Mouse (Mus musculus): ENCODE measurements around the gene 1700003E16Rik.

The 1700003E16Rik gene

GRCm38 (mm10) chr6:83156259-83156684 lies at the start of gene 1700003E16Rik, which contains the start of gene Wdr54:
TSS of gene 1700003E16Rik (plus strand) at chr6:83156404.
TSS of gene Wdr54 (minus strand) at chr6:83156397.
- DNase-seq: peak; percentile 54 to 57

- peak; percentile 88 for DNase-seq
Measured at GRCm38 (mm10) chr6:83107566-83108400, 48.4 kb upstream of the 1700003E16Rik start.

GRCm38 (mm10) chr6:83108762-83109668 lies 47.2 kb upstream of the 1700003E16Rik start, which contains the start of gene Mrpl53:
TSS of gene Mrpl53 (plus strand) at chr6:83109040.
- DNase-seq: peak; percentile 74 to 81

DNA sequence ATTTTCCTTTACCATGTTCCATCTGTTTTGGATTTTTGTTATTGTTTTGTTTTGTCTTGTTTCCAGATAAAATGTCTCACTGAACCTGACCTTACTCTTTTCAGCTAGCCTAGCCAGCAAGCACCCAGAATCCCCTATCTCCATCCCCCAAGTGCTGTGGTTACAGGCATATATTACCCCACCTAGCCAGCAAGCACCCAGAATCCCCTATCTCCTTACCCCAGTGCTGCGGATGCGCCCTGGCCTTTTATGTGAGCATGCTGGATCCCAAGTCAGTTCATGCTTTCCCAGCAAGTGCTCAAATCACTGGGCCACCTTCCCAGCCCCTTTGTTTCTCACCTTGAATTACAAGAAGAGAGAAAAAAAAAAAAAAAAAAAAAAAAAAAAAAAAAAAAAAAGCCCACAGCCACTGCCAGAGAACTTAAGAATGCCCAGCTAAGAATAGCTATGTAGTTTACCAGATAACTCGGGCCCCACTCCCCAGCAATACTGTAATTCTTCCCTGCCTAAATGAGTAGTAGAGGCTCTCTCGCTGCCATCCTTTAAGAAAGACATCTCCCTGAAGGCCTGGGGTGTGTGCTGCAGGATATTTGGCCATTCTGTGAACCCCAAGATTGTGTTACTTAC lies 44.6 kb upstream of the 1700003E16Rik start:
- DNase-seq: no peak

GRCm38 (mm10) chr6:83115011-83115671 lies 41.1 kb upstream of the 1700003E16Rik start, which contains the start of gene Mogs:
TSS of gene Mogs (plus strand) at chr6:83115496.
- DNase-seq: peak; percentile 96

DNA sequence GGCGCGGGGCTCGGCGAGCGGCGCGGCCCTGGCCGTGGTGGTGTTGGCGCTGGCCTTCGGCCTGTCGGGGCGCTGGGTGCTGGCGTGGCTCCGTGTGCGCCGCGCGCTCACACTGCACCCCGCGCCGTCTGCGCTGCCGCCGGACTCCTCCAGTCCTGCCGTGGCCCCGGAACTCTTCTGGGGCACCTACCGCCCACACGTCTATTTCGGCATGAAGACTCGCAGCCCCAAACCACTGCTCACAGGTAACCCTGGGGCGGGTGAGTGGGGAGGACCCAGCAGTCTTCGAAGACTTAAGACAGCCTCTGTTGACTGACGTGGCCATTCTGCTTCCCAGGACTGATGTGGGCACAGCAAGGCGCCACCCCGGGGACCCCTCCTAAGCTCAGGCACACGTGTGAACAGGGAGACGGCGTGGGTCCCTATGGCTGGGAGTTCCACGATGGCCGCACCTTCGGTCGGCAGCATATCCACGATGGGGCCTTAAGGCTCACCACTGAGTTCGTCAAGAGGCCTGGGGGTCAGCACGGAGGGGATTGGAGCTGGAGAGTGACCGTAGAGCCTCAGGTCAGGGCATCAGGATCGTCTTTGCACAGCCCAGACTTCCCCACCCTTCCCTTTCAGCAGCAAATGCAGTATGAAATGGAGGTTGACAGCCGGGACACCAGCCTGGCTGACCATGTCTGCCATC lies 40.4 kb upstream of the 1700003E16Rik start:
- peak in 1 of 2 experiments; percentile 42 for DNase-seq

DNA sequence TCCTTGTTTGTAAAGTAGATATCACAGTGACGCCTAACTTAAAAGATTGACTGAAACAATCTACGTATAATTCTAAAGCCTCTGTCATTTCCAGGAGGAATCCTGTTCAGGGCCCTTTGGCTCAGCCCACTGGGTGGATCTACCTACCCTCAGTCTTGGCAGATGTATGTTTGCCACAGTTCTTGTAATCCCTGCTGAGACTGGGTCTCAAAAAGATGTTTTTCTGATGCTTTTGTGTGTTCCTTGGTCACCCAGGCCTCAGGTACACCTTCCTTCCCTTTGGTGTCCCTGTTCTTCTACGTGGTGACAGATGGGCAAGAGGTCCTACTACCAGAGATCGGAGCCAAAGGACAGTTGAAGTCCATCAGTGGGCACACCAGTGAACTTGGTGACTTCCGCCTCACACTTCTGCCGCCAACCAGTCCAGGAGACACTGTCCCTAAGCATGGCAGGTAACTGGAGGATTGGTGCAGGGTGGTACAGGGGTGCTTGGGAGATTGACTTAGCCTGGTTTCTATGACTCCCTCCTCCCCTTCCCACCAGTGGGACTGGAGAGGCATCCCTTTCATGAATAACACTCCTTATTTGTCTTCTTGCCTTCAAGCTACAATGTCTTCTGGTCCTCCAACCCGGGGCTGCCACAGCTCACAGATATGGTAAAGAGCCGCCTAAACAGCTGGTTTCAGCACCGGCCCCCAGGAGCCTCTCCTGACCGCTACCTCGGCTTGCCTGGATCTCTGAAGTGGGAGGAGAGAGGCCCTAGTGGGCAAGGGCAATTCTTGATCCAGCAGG lies 39.6 kb upstream of the 1700003E16Rik start:
- no peak for DNase-seq

DNA sequence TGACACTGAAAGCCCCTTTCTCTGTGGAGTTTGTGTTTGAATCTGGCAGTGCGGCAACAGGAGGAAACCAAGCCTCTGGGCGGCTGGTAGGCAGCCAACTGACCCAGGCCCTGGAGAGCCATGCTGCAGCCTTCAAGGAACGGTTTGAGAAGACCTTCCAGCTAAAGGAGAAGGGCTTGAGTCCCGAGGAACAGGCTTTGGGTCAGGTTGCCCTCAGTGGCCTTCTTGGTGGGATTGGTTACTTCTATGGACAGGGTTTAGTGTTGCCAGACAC lies 39.1 kb upstream of the 1700003E16Rik start:
- no peak for DNase-seq

GRCm38 (mm10) chr6:83117616-83118015 lies 38.6 kb upstream of the 1700003E16Rik start:
- DNase-seq: no peak

- DNase-seq: no peak
Measured at GRCm38 (mm10) chr6:83118369-83118768, 37.8 kb upstream of the 1700003E16Rik start.

GRCm38 (mm10) chr6:83118825-83119733 lies 37.1 kb upstream of the 1700003E16Rik start:
- DNase-seq: no peak

DNA sequence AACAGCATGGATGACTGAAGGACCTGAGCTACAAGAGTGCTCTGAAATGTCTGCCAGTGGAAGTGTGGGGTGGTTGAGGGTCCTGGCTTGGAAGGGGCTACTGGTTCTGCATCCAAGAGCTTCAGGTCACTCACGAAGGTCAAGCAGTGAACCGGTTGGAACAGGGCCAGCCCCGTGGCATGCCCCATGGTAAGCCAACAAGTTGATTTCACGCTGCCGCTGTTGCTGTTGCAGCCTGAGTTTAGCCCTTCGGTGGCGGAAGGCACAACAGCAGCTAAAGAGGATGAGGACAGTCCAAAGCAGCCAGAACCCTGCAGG lies 36.5 kb upstream of the 1700003E16Rik start:
- DNase-seq: no peak

- DNase-seq: peak; percentile 85 to 87
Measured at GRCm38 (mm10) chr6:83120930-83121862, 35.0 kb upstream of the 1700003E16Rik start, which contains the start of gene Wbp1. TSS of gene Wbp1 (minus strand) at chr6:83121559.

- peak in 1 of 2 experiments; percentile 26 for DNase-seq
Measured at GRCm38 (mm10) chr6:83121863-83122710, 34.1 kb upstream of the 1700003E16Rik start.

- no peak for DNase-seq
Measured at GRCm38 (mm10) chr6:83122961-83123360, 33.2 kb upstream of the 1700003E16Rik start.

DNA sequence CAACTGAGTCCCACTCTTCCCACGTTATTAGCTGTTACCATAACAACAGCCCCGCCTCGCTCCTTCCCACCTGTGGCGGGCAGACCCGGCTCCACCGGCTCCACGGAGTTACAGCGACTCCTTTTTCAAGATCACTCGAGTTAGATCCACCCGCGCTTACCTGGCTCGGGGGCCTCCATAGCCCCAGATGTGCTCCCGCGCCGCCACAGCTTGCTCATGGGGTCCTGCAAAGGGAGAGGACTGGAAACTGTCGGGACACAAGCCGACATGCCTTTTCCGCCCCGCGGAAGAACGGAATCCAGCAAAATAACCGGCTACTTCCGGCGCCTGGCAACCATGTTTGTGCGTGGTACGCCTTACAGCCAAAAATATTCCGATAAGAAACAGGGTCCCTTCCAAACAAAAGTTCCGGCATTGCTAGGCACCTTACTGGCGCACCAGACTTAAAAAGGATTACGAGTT lies 31.3 kb upstream of the 1700003E16Rik start:
- peak; percentile 94 to 95 for DNase-seq

DNA sequence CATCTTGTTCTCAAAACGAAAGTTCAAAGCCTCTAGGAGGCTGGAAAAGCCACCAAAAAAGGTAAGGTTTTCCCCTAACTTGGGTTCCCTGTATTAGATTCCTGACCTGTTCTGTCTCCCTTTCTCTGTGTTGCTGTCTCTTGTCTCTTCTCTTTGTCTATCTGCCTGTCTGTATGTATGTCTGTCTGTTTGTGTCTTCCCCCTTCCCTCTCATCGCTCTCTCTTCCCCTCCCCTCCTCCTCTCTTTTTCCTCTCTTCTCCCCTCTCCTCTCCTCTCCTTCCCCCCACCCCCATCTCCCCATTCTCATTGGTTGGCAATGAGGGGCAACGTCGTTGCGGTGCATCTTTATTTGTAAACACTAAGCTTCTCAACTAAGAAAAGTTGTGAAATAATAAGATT lies 30.9 kb upstream of the 1700003E16Rik start, which contains the start of gene Ino80b:
Ino80b (minus strand) TSS at position 101 of the 400 bp plus-strand sequence.
- no peak for DNase-seq

GRCm38 (mm10) chr6:83127419-83127818 lies 28.8 kb upstream of the 1700003E16Rik start:
- no peak for DNase-seq

Measured in B cell, adult 2 months (primary cell).